Mouse (Mus musculus): Measurements from ENCODE around the gene Ciao1.
"Not testable (repeated sequence)": the region's sequence is repeated elsewhere in the genome, so short reads cannot be mapped to it uniquely, and the experiment has no call there.

Gene Ciao1

DNA sequence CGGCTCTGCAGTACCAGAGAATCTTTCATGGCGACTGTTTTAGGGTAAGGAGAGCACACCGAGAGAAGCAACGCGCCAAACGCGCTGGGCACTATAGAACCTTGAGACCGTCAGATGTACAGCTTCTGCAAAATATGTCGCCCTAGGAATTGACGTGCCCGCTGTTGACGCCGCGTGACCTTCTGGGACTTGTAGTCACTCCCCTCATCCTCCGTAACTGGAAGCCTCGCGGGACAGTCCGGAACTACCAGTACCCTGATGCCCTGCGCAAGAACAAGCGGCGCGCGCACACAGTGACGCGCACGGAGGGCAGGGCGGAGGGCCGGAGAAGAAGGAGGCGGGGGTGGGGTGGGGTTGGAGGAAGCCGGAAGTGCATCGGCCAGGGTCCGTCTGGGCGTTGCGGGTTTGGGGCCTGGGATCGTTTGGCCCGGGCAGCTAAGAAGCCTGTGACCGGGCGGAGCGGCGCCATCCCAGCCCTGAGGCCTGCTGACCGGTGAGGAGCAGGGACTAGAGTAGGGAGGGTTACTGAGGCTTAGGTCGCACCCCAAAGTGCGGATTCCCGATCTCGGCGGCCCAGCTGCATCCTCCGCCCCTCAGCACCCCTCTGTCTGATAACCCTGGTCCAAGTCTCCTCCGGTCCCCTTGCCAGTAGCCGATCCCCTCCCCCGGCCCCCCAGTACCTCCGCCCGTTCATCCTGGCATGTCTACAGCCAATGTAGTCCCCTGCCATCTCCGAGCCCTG is at the start of gene Ciao1, which contains the start of gene Tmem127:
Ciao1 (minus strand) TSS at position 225 of the 742 bp plus-strand sequence.
Tmem127 (plus strand) TSS at position 317 of the 742 bp plus-strand sequence.
- DNase-seq (ENCODE audit: low read depth, low spot score) = peak; percentile 99

DNA sequence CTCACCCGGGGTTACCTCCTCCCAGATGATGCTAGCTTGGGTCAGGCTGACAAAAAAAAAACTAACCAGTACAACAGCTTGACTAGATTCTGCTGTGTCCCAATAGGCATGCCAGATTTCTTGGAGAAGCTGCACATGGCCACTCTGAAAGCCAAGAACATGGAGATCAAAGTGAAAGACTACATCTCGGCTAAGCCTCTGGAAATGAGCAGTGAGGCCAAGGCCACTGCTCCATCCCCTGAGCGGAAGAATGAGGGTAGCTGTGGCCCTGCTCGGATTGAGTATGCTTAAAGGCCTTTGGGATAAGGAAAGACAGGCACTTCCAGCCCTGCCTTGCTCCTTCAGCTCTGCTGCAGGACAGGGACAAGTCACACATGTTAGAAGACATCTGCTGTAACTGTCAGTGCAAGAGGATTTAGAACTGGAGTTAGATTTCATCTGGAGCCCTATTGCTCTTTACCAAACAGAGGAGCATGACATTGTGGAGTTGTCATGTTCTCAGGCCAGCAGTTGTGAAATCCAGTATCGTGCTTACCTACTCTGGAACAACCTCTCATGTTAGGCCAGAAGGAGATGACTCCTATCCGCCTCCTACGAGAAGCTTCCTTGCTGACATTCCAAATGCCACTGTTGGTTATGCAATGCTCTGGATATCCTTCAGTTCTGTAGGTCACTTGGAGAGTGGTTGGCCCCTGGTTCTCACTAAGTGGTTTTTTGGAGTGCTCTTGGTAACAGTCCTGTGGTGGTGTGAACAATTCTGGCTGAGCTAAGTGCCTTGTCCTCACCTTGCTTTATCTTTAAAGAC is 49.6 kb upstream of the Ciao1 start:
- no peak for DNase-seq (ENCODE audit: low read depth, low spot score)

DNA sequence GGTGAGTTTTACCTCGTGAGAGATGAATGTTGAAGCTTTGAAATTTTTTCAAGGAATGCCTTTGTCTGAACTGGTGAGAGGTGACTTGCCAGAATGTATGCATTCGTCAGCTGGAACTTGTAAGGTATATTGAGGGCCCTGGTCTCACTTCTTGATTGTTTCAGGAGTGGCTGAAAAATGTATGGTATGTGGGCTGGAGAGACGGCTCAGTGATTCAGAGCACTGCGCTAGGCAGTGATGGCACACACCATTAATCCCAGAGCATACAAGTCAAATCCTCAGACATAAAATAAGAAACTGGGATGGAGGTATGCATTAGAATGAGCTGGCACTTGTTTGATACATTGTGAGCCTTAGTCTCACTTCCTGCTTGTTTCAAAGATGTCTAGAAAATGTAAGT is 44.6 kb upstream of the Ciao1 start:
- no peak for DNase-seq (ENCODE audit: low read depth, low spot score)

DNA sequence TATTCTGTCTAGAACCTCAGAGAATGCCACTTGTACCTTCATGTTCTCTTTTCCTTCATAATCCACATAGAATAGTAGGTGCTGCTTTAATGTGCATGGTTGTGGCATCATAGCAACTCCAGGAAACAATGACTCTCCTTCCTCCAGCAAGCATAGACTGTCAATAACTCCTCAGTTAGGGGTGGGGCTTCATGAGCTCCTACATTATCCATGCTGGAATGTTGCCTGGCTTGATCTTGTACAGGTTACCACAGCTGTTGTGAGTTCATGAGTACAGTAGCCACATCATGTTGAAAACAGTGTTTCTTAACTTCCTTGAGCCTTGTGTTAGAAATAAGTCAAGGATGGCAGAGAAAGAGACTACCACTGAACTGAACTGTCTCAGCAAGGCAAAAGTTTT is 30.5 kb upstream of the Ciao1 start:
- no peak for DNase-seq (ENCODE audit: low read depth, low spot score)

DNA sequence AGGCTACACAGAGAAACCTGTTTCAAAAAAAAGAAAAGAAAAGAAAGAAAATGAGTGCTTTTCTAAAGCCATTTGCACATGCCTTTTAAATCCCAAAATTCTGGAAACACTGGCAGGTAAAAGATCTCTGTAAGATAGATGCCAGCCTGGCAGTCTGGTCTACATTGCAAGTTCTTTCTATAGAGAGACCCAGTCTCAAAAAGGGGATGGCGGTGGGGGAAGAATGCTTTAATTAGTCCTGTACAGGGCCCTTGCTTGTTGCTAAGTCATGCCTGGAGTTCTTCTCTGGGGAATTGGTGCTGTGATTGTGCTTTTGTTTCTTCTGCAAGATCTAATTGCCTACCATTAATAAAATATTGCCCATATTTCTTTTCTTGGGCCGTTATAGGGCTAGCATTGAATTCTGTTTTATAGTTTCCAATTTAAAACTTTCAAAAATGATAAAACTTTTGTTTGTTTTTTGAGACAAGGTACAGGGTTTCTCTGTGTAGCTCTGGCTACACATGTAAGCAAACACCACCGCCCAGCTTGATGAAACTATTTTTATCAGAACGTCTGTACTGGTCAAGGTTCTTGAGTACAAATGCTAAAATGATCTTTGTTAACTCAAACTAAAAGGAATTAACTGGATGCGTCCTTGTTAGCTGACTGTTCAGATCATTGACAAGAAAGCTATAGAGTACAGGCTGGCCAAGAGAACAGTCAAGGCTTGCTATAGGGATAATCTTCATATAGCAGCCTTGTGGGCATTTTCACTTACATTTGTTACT is 28.1 kb upstream of the Ciao1 start:
- DNase-seq (ENCODE audit: low read depth, low spot score) = no peak

DNA sequence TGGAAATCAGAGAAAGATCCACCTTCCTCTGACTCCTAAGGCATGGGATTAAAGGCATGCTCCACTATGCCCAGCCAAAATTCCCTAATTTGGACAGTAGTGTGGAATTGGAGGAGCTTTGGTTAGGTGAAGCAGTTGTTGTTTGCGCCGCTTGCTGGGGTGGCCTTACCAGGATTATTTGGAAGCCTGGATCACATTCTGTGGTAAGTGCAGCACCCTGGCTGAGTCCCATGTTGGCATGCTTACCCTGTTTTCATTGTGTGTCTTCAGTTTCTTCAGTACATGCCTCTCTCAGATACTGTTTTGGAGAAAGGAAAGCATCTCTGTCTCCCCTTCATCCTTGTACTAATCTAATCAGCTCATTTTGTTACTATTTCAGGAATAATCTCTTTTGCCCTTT is 27.0 kb upstream of the Ciao1 start:
- no peak for DNase-seq (ENCODE audit: low read depth, low spot score)

DNA sequence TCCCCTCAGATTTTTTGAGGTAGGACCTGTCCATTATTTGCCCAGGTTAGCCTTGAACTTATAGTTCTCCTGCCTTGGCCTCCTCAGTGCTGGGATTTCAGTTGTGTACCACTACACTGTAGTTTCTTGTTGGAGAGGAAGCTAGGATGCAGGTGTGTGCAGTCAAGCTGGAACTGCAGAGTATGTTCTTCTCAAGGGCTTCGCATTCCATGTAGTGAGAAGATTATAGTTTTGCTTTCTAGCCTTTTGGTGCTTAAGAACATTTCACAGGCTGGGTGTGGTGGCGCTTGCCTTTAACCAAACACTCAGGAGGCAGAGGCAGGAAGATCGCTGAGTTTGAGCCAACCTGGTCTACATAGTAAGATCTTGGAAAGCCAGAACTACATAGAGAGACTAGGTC is 25.2 kb upstream of the Ciao1 start:
- DNase-seq (ENCODE audit: low read depth, low spot score) = no peak

DNA sequence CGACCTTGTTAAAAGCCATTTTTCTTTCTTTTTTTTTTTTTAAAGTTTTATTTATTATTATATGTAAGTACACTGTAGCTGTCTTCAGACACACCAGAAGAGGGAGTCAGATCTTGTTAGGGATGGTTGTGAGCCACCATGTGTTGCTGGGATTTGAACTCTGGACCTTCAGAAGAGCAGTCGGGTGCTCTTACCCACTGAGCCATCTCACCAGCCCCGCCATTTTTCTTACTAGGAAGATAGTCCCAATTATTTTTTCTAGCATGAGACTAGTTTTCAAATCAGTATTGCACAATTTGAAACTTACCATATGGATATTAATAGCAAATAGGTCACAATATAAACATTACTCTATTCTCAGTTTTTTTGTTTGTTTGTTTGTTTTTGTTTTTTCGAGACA is 24.4 kb upstream of the Ciao1 start:
- not testable (repeated sequence) for DNase-seq (ENCODE audit: low read depth, low spot score)

DNA sequence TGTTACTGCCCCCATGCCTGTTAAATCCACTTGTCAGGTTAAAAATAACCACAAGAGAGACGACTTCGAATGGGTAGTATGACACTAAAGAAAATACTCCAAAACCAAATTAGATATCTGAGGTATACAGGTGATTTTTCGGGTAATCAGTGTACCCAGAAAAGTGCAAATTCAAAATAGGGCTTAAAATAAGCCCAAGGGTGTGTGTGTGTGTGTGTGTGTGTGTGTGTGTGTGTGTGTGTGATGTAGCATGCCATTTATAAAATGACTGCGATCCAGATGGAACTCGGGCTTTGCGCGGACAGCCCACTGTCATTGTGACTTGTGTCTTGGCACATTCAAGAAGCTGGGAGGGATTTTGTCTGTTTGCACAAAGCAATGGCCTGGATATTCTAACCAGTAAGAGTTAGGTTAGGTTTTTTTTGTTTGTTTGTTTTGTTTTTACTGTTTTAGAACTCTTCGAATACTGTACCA is 23.5 kb upstream of the Ciao1 start:
- peak; percentile 35 for DNase-seq (ENCODE audit: low read depth, low spot score)

DNA sequence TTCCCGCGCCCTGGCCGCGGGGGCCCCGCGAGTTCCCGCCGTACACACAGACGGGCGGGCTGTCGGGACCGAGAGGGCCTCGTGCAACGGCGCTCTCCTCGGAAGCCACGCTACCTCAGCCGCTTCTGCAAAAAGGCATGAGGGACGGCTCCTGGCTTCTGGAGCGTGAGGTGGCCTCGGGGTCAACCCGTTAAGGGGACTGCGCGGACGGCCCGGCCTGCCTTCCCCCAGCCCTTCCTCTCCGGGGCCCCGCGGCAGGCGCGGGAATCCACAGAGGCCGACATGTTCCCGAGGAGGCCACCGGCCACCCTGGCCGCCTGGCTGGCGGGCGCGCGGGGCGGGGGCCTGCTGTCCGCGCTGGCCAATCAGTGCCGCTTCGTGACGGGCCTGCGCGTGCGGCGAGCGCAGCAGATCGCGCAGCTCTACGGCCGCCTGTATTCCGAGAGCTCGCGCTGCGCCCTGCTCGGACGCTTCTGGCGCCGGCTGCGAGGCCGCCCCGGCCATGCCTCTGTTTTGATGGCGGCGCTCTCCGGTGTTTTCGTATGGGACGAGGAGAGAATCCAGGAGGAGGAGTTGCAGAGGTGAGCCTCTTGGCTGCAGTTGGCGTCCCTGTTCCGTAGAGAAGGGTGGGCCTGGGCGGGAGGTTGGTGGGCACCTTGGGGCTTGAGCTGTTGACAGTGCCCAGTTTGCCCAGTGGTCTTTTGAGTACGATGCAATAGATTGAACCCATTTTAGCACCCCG is 22.9 kb upstream of the Ciao1 start:
- DNase-seq (ENCODE audit: low read depth, low spot score) = peak; percentile 84

DNA sequence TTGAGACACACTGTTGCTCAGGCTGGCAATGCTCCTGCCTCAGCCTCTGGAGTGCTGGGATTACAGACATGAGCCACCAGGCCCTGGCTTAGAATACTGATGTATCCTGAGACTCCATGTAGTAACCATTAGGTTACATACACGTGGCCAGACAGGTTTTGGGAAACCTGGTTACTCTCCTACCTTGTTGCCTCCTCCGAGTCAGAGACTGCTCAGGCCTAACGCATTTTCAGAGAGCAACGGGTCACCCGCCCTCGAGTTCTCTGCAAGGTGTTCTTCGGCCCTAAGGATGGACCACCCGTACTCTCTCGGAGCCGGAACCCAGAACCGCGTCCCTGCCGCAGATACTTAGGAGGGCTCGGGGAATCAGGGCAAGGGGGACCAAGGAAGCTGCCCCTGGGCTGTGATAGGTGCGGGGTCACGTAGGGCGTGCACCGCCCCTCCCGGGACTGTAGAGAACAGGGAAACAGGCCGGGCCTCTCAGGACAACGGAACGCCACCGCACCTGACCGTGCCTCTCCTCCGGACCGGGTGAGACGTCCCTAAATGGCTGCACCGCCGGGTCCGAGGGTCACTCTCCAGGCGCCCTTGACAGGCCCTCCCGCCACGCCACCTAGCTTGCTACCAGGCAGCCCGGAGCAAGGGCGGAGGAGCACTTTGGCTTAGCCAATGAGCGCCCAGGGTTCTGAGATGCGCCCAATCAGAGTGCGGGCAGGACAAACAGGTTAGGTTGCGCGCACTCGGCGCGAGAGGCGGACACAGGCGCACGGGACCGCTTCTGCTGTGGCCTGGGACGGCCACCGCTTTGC is 22.1 kb upstream of the Ciao1 start, which contains the start of gene Stard7:
Stard7 (plus strand) TSS at position 728 of the 809 bp plus-strand sequence.
- DNase-seq (ENCODE audit: low read depth, low spot score) = peak; percentile 98

DNA sequence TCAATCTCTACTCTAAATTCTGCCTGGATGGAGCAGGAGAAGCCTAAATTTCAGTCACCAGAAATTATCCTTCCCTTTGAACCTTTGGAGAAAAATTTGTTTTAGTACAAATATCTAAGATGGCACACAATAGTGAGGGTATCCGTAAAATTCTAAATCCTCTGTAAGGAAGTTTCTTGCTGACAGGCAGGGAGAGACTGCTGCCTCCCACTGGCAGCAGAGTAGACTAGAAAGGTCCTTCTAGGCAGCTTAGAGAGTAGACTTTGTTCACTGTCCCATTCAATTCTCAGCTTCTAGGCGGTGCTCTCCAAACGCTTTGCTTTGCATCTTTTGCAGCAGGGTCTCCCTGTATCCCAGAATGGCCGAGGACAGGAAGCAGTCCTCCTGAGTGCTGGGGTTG is 20.2 kb upstream of the Ciao1 start:
- no peak for DNase-seq (ENCODE audit: low read depth, low spot score)

DNA sequence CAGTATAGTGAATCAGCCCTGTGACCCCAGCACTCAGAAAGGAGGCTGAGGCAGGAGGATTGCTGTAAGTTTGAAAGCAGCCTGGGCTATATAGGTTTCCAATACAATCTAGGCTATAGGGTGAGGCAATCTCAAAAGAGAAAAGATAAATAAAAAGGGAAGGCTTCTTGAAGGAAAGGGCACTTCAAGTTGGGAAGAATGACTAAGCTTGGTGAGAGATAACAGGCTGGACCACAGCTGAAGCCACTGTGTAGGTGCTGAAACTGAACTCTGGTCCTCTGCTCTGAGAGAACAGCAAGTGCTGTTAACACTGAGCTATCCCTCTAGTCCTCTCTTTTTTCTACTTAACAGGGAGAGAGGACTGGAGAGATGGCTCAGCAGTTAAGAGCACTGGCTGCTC is 14.9 kb upstream of the Ciao1 start:
- DNase-seq (ENCODE audit: low read depth, low spot score) = no peak

DNA sequence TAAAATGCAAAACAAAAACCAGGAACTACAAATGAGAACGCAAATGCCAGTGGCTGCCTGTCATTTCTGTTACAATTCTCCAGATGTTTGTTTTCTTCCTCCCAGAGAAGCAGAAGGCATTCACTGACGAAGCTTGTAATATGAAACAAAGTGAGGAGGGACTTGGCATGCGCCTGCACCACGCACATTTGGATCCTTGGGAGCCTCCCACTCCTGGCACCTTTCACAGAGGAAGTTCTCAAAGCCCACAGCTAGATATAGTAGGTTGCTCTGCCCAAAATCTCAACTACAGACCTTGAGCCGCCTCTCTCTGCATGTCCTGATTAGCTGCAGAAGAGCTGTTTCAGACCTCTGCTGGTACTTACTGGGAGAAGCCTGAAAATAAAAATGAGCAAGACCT is 11.7 kb upstream of the Ciao1 start:
- no peak for DNase-seq (ENCODE audit: low read depth, low spot score)

DNA sequence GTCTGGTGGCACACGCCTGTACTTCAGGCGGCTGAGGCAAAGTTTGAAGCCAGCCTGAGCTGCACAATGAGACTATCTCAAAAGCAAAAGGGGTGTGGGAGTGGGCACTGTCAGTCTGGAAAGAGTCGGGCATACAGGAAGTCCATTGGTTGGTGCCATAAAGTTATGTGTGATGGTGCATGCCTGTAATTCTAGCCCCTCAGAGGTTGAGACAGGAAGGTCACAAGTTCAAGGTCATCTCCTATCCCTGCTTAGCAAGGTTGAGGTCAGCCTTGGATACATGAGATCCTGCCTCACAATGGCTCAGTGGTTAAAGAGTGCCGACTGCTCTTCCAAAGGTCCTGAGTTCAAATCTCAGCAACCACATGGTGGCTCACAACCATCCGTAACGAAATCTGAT is 7.7 kb upstream of the Ciao1 start:
- DNase-seq (ENCODE audit: low read depth, low spot score) = no peak

DNA sequence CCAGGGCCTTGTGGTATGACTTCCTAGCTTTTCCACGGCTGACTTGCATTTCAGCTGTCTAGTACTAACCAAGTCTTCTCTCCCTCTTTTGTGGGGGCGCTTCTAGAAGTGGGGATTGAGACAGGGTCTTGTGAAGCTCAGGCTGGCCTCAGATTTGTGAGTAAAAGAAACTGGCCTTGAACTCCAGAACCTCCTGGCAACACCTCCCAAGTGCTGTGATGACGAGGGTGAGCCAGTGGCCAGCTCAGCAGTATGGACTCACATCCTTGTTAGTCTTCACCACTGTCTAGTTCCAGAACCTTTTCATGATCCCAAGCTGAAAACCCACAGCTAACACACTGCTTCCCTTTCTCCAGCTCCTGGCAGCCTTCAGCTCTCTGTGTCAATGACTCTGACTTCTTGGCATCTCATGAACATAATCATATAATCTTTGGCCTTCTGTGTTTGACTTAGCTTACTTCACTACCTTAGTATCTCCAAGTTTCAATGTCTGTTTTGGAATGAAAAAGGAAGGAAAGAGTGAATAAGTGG is 7.1 kb upstream of the Ciao1 start:
- DNase-seq (ENCODE audit: low read depth, low spot score) = no peak

DNA sequence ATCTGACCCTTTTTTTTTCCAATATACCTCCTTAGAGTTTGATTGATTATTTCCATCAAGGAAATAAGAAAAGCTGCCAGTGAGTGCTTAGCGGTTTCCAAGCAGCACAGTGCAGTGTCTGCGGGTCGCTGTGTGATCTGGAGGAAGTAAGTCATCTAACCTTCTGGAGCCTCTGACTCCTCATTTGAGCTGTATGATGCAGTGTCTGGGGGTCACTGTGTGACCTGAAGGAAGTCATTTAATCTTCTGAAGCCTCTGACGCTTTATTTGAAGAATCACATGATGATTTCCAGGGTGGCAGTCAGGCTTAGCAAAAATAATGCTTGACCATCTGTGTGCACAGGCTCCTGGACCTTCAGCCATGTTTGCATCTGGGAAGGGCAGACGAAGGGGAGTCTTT is 5.2 kb upstream of the Ciao1 start:
- DNase-seq (ENCODE audit: low read depth, low spot score) = no peak

DNA sequence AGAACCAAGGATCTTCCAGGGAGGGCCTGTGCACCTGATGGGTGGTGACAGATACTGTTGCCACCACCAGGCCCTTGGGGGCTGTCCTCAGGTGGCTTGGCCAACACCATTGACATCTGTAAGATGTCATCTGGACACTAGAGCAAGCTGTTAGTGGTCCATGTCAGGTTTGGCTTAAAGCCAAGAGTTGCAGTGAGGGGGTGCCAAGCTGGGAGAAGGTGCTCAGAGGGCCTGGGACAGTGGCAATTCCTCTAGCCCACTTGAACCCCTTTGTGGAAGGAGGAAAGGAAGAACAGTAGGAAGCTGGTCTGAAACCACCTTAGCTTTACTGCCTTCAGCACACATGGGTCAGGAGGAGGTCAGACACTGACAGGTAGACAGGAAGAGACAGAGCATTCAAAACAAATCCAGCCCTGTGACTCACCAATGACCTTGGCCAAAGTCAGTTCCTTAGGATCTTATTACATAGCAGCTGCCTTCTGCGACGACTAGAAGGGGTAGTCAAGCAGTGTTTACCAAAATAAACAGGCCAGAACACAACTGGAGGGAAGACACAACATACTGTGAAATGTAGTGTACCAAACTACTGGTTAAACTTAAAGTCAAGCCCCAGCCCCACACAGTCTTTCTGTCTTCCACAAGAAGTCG is 4.4 kb upstream of the Ciao1 start:
- peak; percentile 69 for DNase-seq (ENCODE audit: low read depth, low spot score)

DNA sequence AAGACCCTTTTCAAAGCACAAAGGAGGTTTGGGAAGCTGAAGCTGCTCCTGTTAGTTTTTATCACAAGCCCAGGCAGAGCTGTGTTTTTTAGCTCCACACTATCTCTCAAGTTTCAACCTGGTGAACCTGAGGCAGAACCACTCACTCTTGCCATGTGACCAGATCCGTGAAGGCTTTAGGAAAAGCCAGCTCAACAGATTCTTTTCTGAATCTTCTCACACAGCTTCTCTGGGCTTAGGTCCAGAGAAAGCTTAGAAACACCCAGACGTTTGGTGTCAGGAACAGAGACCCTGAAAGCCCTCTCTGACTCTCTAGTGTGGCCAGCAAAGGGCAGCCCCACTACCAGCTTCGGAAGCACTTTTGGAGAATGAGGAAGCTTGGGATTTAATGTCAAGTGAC is 3.8 kb upstream of the Ciao1 start:
- no peak for DNase-seq (ENCODE audit: low read depth, low spot score)
